Mouse (Mus musculus) heart, postnatal 36 days (tissue): ENCODE data around the gene Med16. TPM values are rescaled to one million over a fixed set of nuclear protein-coding genes. Genes with fewer than 3 reads are reported as not detected.

Source experiments
- DNase-seq, 2 experiments: peaks; one replicate each; pipeline ENCODE4 v3.0.0; 2021 to 2022
- intact Hi-C: fragments of 180-260 bp; cut with DNase I; formaldehyde crosslinking; loops from one replicate; pipeline ENCODE4 v1.15.1; 2025
- microRNA-seq, 2 experiments: library from miRNA; unstranded; fragments of <30 nt; microRNA quantifications; one replicate each; pipeline ENCODE4 v1.2.0; 2021; ENCODE audit warnings: borderline number of aligned reads in 2 of 2
- total RNA-seq, 2 experiments: library from RNA; stranded (reverse); gene quantifications; 2 replicates each; pipeline ENCODE4 v1.2.3; 2021

Gene Med16
- total RNA-seq, 2 experiments from 2014 or later = 53.0 to 53.2 TPM

GRCm38 (mm10) chr10:79849941-79850628 is 58.6 kb downstream of the Med16 start:
- no peak for DNase-seq
- intact Hi-C loops = no loop called here

- intact Hi-C loops = no loop called here
These were observed 62.2 kb downstream of the Med16 start for GRCm38 (mm10) chr10:79846553-79846952.

More at GRCm38 (mm10) chr10:79846553-79846952, 62.2 kb downstream of the Med16 start:
- no peak for DNase-seq

Small RNA genes lying within 50 kb of the gene (microRNA-seq; reads per million reads assigned to microRNA genes)
- 0 reads per million in 2 experiments for gene Mir6910

Other genes starting within 250 kb of the Med16 start
- not detected for gene Madcam1, start 244.4 kb downstream of the Med16 start, total RNA-seq
- gene Tpgs1, start 239.6 kb downstream of the Med16 start, total RNA-seq = 10 to 100 TPM; 18.1 to 19.9 TPM
- gene Cdc34, start 226.7 kb downstream of the Med16 start, total RNA-seq = 100 to 1,000 TPM; 178 to 198 TPM
- 1 to 10 TPM; 6.5 to 8.4 TPM for gene Gzmm, start 219.9 kb downstream of the Med16 start, total RNA-seq
- gene Bsg, start 204.4 kb downstream of the Med16 start, total RNA-seq = 1,000 to 10,000 TPM; 1,389 to 1,395 TPM
- gene Hcn2, start 192.3 kb downstream of the Med16 start, total RNA-seq = 10 to 100 TPM; 20.0 to 26.8 TPM
- 10 to 100 TPM; 42.3 to 48.0 TPM for gene Polrmt, start 162.3 kb downstream of the Med16 start, total RNA-seq
- gene Fgf22, start 153.8 kb downstream of the Med16 start, total RNA-seq = not detected
- 10 to 100 TPM; 23.6 to 24.6 TPM for gene Rnf126, start 142.0 kb downstream of the Med16 start, total RNA-seq
- 1 to 10 TPM; 4.2 to 4.3 TPM for gene Fstl3, start 131.7 kb downstream of the Med16 start, total RNA-seq
- not detected for gene Prss57, start 118.0 kb downstream of the Med16 start, total RNA-seq
- 10 to 100 TPM; 56.0 to 87.0 TPM for gene Palm, start 115.4 kb downstream of the Med16 start, total RNA-seq
- under 1 TPM in 1 of 2 experiments, not detected in 1; 0.62 TPM for gene Misp, start 87.9 kb downstream of the Med16 start, total RNA-seq
- 10 to 100 TPM; 50.9 to 51.2 TPM for gene Ptbp1, start 54.5 kb downstream of the Med16 start, total RNA-seq
- gene Prtn3, start 34.4 kb downstream of the Med16 start, total RNA-seq = not detected
- not detected for gene Plppr3, start 34.3 kb downstream of the Med16 start, total RNA-seq
- gene Elane, start 22.7 kb downstream of the Med16 start, total RNA-seq = not detected
- gene Cfd, start 18.1 kb downstream of the Med16 start, total RNA-seq = 10 to 100 TPM; 11.6 to 63.9 TPM
- gene Gm26602, start 1.9 kb upstream of the Med16 start, total RNA-seq = not detected
- gene Kiss1r, start 8.0 kb upstream of the Med16 start, total RNA-seq = under 1 TPM; 0.17 to 0.38 TPM
- 10 to 100 TPM; 81.0 to 88.1 TPM for gene R3hdm4, start 12.3 kb upstream of the Med16 start, total RNA-seq
- gene Arid3a, start 18.1 kb upstream of the Med16 start, total RNA-seq = 1 to 10 TPM; 1.9 to 2.6 TPM
- 10 to 100 TPM; 25.6 to 28.8 TPM for gene Wdr18, start 51.2 kb upstream of the Med16 start, total RNA-seq
- under 1 TPM; 0.27 to 0.28 TPM for gene Grin3b, start 61.8 kb upstream of the Med16 start, total RNA-seq
- 100 to 1,000 TPM; 107 to 120 TPM for gene Tmem259, start 75.4 kb upstream of the Med16 start, total RNA-seq
- 10 to 100 TPM; 29.9 to 30.6 TPM for gene Cnn2, start 79.7 kb upstream of the Med16 start, total RNA-seq
- 1 to 10 TPM; 7.7 to 7.9 TPM for gene Abca7, start 87.6 kb upstream of the Med16 start, total RNA-seq
- 1 to 10 TPM; 4.1 to 5.9 TPM for gene Arhgap45, start 107.7 kb upstream of the Med16 start, total RNA-seq
- 10 to 100 TPM; 88.5 to 96.4 TPM for gene Polr2e, start 130.9 kb upstream of the Med16 start, total RNA-seq
- gene Gpx4, start 138.2 kb upstream of the Med16 start, total RNA-seq = 100 to 1,000 TPM; 863 to 871 TPM
- gene Sbno2, start 196.6 kb upstream of the Med16 start, total RNA-seq = 10 to 100 TPM; 11.2 to 12.2 TPM
- gene Stk11, start 206.9 kb upstream of the Med16 start, total RNA-seq = 100 to 1,000 TPM; 137 to 165 TPM
- 1,000 to 10,000 TPM; 1,105 to 1,168 TPM for gene Atp5d, start 229.7 kb upstream of the Med16 start, total RNA-seq
- 1 to 10 TPM; 2.0 to 4.7 TPM for gene Cbarp, start 231.9 kb upstream of the Med16 start, total RNA-seq
- 100 to 1,000 TPM in 1 of 2 experiments, 10 to 100 TPM in 1; 99.9 to 117 TPM for gene Midn, start 239.3 kb upstream of the Med16 start, total RNA-seq